Mouse (Mus musculus): ENCODE measurements around the gene Fam228b.
"Not testable (repeated sequence)": the region's sequence is repeated elsewhere in the genome, so short reads cannot be mapped to it uniquely, and the experiment has no call there.

Fam228b gene

GRCm38 (mm10) chr12:4768492-4769332 lies at the start of gene Fam228b, which contains the start of gene Pfn4:
Fam228b (minus strand) TSS chr12:4769267.
Pfn4 (plus strand) TSS chr12:4769022.
- peak; percentile 97 for DNase-seq (ENCODE audit: low spot score)

GRCm38 (mm10) chr12:4817361-4818101 lies 48.5 kb upstream of the Fam228b start, which contains the start of gene Sf3b6:
Sf3b6 (plus strand) TSS chr12:4817544.
- DNase-seq (ENCODE audit: low spot score): peak; percentile 97

DNA sequence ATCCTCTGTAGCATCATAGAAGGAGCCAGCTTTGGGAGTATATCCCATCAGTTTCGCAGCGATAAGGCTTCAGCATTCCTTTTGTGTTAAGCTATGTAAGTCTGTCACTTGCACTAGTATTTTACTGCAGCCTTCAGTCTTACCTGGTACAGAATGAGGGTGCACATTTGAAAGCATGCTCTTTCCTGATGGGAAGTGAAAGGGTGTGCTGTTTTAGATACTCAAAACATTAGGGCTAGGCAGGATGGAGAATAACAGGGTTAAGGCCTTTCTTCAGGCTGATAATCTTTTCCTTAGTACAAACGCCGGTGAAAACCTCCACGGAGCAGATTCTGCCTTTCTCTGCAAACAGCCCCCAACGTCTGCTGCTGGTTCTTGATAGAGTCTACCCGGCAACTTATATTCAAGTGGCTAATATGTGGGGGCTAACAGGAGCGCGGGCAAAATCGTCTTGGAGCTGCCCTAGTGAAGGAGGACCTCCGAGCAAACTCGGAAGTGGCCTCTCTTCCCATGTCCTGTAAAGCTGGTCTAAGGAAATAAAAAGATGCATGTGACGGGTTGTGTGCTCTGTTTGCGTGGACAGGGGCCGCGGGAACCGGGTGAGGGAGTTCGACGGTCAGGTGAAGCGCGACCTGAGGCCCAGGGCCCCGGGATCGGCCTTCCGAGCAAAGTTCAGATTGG lies 47.8 kb upstream of the Fam228b start:
- DNase-seq (ENCODE audit: low spot score): no peak

GRCm38 (mm10) chr12:4813636-4814035 lies 44.6 kb upstream of the Fam228b start:
- no peak for DNase-seq (ENCODE audit: low spot score)

DNA sequence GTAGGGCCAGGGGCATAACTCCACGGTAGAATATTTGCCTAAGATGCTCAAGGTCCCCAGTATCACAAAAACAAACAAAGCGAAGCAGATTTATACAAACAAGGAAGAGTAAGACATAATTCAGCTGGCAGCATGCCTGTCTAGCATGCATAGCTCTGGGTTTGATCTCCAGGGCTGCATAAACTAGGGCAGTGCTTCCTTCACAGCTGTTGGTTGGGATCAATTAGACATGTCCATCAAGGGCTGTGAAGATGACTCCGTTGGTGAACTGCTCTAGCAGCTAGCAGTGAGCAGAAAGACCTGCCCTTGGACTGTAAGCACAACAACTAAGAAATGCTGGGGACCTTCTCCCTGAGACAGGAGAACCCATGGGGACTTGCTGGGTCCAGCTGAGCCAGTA lies 42.6 kb upstream of the Fam228b start:
- DNase-seq (ENCODE audit: low spot score): no peak

DNA sequence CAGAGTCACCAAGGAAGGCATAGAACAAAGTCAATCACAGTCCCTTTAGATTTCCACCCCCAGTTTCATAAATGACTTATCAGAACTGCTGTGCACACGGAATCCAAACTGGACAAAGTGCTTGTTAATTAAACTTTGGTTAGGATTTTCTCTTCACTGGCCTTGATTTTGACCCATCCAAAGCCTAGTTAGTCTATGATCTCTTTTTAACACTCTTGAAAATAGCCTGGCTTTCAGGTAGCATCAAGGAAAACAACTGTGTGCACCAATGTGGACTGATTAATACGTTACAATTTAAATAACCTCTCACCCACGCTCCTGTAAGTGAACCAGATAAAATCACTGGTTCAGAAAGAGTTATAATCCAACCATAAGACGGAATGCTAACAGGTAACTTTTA lies 42.0 kb upstream of the Fam228b start:
- DNase-seq (ENCODE audit: low spot score): no peak

GRCm38 (mm10) chr12:4797471-4797870 lies 28.4 kb upstream of the Fam228b start:
- DNase-seq (ENCODE audit: low spot score): not testable (repeated sequence)

- DNase-seq (ENCODE audit: low spot score): peak; percentile 17
Observed at GRCm38 (mm10) chr12:4793718-4794117, 24.7 kb upstream of the Fam228b start.

GRCm38 (mm10) chr12:4788128-4788527 lies 19.1 kb upstream of the Fam228b start:
- DNase-seq (ENCODE audit: low spot score): not testable (repeated sequence)

DNA sequence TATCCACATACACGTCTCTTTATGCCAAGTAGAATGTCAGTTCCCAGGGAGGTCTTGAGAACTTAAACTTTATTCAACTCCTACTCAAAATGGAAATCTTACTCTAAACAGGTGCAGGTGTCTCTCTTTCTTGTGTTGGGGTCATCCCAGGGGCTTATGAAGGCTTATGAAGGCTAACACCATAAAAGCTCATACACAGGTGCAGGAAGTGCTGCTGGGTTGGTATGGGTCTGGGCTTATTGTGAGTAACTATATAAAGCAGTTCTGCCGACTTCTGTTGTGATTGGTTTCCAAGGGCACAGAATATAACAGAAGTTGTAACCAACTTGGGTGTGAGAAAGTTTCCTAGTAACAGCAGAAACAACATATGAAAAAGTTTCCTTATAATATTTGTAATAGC lies 15.4 kb upstream of the Fam228b start:
- DNase-seq (ENCODE audit: low spot score): no peak

DNA sequence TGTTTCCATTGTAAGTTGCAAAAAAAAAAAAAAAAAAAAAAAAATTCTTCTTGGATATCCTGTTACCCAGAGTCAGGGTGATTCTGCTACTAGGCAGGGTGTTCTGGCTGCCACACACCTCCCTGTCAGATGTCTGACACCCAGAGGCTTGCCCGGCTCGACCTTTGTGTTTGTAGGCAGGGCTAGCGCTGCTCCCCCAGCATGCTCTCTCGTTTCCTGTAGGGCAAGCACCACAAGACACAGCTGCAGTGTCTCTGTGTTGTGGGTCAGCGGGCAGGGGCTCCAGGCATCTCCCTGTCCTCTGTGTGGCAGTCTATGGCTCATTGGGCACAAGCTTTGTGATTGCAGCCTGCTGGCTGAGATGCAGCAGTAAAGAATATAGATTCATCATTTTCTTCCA lies 14.5 kb upstream of the Fam228b start:
- no peak for DNase-seq (ENCODE audit: low spot score)

- DNase-seq (ENCODE audit: low spot score): not testable (repeated sequence)
Observed at GRCm38 (mm10) chr12:4781725-4782404, 12.8 kb upstream of the Fam228b start.

DNA sequence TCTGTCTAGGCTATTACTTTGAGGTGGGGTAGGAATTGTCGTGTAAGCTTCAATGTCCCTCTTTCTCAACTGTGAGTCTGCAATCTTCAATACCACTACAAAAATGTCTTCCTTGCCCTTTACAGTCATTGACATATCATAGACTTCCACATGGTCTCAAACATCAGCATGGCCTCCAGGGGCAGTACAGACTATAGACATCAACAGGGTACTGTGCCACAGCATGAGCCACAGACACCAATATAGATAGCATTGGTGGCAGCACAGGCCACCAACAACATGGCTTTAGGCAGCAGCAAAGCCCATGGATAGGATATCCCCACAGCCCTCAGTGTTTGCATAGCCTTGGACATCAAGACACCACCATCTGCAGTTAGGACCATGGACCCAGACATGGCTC lies 12.2 kb upstream of the Fam228b start:
- no peak for DNase-seq (ENCODE audit: low spot score)

GRCm38 (mm10) chr12:4780245-4780644 lies 11.2 kb upstream of the Fam228b start:
- no peak for DNase-seq (ENCODE audit: low spot score)

DNA sequence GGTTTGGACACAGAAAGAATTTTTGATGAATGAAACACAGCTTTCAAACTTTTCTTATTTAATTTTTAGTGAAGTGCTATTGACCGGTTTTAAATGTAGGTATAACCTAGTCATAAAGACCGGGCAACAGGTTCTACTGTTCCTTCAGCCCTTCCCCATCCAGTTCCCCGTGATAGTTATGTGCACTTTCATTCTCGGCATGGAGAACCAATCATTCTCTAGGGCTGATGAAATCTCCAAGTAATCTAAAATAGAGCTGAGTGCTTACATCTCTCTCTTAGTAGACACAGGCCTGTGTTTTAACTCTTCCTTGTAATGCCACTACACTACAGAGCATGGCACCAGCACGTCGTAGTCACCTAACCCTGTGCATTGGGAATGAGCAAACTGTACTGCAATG lies 8.7 kb upstream of the Fam228b start:
- DNase-seq (ENCODE audit: low spot score): no peak

- no peak for DNase-seq (ENCODE audit: low spot score)
Observed at GRCm38 (mm10) chr12:4775588-4775949, 6.5 kb upstream of the Fam228b start.

DNA sequence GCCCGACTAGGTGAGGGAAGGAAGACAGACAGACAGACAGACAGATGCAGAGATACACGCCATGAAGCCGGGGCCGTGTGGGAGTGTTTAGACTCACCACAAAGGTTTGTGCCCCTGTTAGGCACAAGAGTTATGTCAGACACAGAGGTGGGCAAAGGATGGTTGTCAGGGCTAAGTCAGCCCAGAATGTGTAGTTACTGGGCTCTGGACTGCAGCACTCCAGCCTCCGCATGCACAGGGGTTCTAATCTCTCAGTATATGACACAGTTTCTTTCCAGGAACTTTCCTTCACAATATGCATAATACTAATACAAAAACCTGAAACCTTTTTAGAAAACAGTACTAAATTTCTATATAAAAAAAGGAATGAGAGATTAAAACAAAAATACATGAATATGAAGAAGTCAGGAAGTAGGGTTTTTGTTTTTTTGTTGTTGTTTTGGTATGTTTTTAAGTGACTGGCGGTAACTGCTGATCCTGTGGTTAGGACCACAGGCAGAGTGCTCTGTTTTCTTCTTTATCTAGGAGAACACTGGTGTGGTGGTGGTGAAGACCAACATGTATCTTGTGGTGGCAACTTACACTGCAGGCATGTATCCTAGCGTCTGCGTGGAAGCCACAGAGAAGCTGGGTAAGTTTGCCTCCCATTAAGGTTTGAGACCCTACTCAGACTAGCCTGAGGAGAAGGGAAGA lies 6.0 kb upstream of the Fam228b start:
- DNase-seq (ENCODE audit: low spot score): no peak

- no peak for DNase-seq (ENCODE audit: low spot score)
Observed at GRCm38 (mm10) chr12:4769333-4769723, 261 bp upstream of the Fam228b start.

DNA sequence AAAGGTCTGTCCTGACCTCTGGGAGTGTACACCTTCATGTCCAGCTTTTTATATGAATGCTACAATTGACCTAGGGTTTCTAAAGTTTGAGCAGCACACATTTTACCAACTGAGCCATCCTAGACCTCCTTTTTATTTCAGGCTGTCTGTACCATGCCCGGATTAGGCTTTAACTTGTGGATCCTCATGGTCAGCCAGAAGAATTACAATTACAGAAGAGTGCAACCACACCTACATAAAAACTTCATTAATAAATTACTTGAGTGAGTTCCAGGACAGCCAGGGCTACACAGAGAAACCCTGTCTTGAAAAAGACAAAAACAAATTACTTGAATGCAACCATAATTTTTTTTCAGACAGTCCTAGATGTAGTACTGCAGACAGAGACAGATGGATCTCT lies 12.0 kb downstream of the Fam228b start:
- DNase-seq (ENCODE audit: low spot score): no peak

GRCm38 (mm10) chr12:4754451-4754850 lies 14.6 kb downstream of the Fam228b start:
- not testable (repeated sequence) for DNase-seq (ENCODE audit: low spot score)

GRCm38 (mm10) chr12:4744486-4744885 lies 24.6 kb downstream of the Fam228b start:
- DNase-seq (ENCODE audit: low spot score): no peak

Measured in layer of hippocampus, adult 11-12 months (tissue).